Mouse (Mus musculus): ENCODE measurements around the gene Camkk1. TPM values are rescaled to one million over a fixed set of nuclear protein-coding genes. Genes with fewer than 3 reads are reported as not detected.

The Camkk1 gene
- polyA plus RNA-seq, 1 experiment from 2014 or later = 10.2 TPM

GRCm38 (mm10) chr11:72997529-72998326, 21.1 kb upstream of the Camkk1 start:
- Histone ChIP-seq H3K9me3 (no peaks in the 10 kb centered on the region), H3K27ac (replicated peaks) (no peak overlapping the region), H3K27me3 (peaks cover 8% of the 10 kb centered on the region; the same call in 1 of the 2 replicates), H3K4me3 (no peak overlapping the region), H3K9ac (replicated peaks) (no peak overlapping the region), H3K4me2 (replicated peaks) (no peak overlapping the region), H3K36me3 (no peaks in the 10 kb centered on the region), H3K4me1 (no peaks in the 10 kb centered on the region)
- 79% methylated on average over 13 of the region's 13 CpGs for WGBS
- ATAC-seq (ENCODE audit: low FRiP score, low read depth) = no peak

- Histone ChIP-seq H3K4me3 (no peak within 1 kb of the TSS), H3K9ac (replicated peaks) (no peak within 1 kb of the TSS), H3K27me3 (peaks cover 8% of the 10 kb centered on the region; the same call in 1 of the 2 replicates), H3K9me3 (no peaks in the 10 kb centered on the region), H3K4me1 (no peaks in the 10 kb centered on the region), H3K27ac (replicated peaks) (no peak within 1 kb of the TSS), H3K36me3 (no peaks in the 10 kb centered on the region), H3K4me2 (replicated peaks) (no peak within 1 kb of the TSS)
- WGBS = 60% methylated on average over 8 of the region's 8 CpGs
- ATAC-seq (ENCODE audit: low FRiP score, low read depth) = no peak
Measured at GRCm38 (mm10) chr11:72998771-72999170, 20.0 kb upstream of the Camkk1 start, which contains the start of gene P2rx1. Gene P2rx1 (plus strand): TSS chr11:72999103.

- no peak for ATAC-seq (ENCODE audit: low FRiP score, low read depth)
- no peak overlapping the region for H3K9ac ChIP-seq (replicated peaks)
- no peak overlapping the region for H3K4me3 ChIP-seq
- peaks cover 8% of the 10 kb centered on the region; the same call in 1 of the 2 replicates for H3K27me3 ChIP-seq
- H3K36me3 ChIP-seq = no peaks in the 10 kb centered on the region
- no peaks in the 10 kb centered on the region for H3K4me1 ChIP-seq
- no peak overlapping the region for H3K27ac ChIP-seq (replicated peaks)
- H3K4me2 ChIP-seq (replicated peaks) = no peak overlapping the region
- H3K9me3 ChIP-seq = no peaks in the 10 kb centered on the region
- 16% methylated on average over 6 of the region's 6 CpGs for WGBS
Measured at GRCm38 (mm10) chr11:73001029-73001428, 17.8 kb upstream of the Camkk1 start.

- Histone ChIP-seq H3K4me2 (replicated peaks) (no peak overlapping the region), H3K27ac (replicated peaks) (no peak overlapping the region), H3K36me3 (no peaks in the 10 kb centered on the region), H3K9ac (replicated peaks) (no peak overlapping the region), H3K9me3 (no peaks in the 10 kb centered on the region), H3K4me1 (no peaks in the 10 kb centered on the region), H3K4me3 (no peak overlapping the region), H3K27me3 (peaks cover 19% of the 10 kb centered on the region; the same call in 1 of the 2 replicates)
- ATAC-seq (ENCODE audit: low FRiP score, low read depth) = peak; percentile 69; the same call in 1 of the 2 replicates
- WGBS = 0% methylated on average over 2 of the region's 2 CpGs
Measured at GRCm38 (mm10) chr11:73006377-73006776, 12.4 kb upstream of the Camkk1 start.

- peaks cover 16% of the 10 kb centered on the region; the same call in 1 of the 2 replicates for H3K27me3 ChIP-seq
- no peak overlapping the region for H3K9ac ChIP-seq (replicated peaks)
- no peak overlapping the region for H3K4me3 ChIP-seq
- H3K36me3 ChIP-seq = no peaks in the 10 kb centered on the region
- no peak overlapping the region for H3K4me2 ChIP-seq (replicated peaks)
- no peak overlapping the region for H3K27ac ChIP-seq (replicated peaks)
- H3K4me1 ChIP-seq = no peaks in the 10 kb centered on the region
- 92% methylated on average over 3 of the region's 3 CpGs for WGBS
- no peak for ATAC-seq (ENCODE audit: low FRiP score, low read depth)
- no peaks in the 10 kb centered on the region for H3K9me3 ChIP-seq
Measured at GRCm38 (mm10) chr11:73007113-73007512, 11.7 kb upstream of the Camkk1 start.

- no peak for ATAC-seq (ENCODE audit: low FRiP score, low read depth)
- Histone ChIP-seq H3K27me3 (peaks cover 16% of the 10 kb centered on the region; the same call in 1 of the 2 replicates), H3K4me2 (replicated peaks) (no peak overlapping the region), H3K4me1 (no peaks in the 10 kb centered on the region), H3K27ac (replicated peaks) (no peak overlapping the region), H3K4me3 (no peak overlapping the region), H3K9ac (replicated peaks) (no peak overlapping the region), H3K9me3 (no peaks in the 10 kb centered on the region), H3K36me3 (no peaks in the 10 kb centered on the region)
- 61% methylated on average over 11 of the region's 11 CpGs for WGBS
Measured at GRCm38 (mm10) chr11:73007698-73008481, 10.9 kb upstream of the Camkk1 start.

GRCm38 (mm10) chr11:73008826-73009225, 10.0 kb upstream of the Camkk1 start:
- 72% methylated on average over 2 of the region's 2 CpGs for WGBS
- Histone ChIP-seq H3K4me2 (replicated peaks) (no peak overlapping the region), H3K4me1 (no peaks in the 10 kb centered on the region), H3K27ac (replicated peaks) (no peak overlapping the region), H3K9me3 (no peaks in the 10 kb centered on the region), H3K9ac (replicated peaks) (no peak overlapping the region), H3K27me3 (peaks cover 16% of the 10 kb centered on the region; the same call in 1 of the 2 replicates), H3K36me3 (no peaks in the 10 kb centered on the region), H3K4me3 (no peak overlapping the region)
- ATAC-seq (ENCODE audit: low FRiP score, low read depth) = no peak

- H3K4me1 ChIP-seq = no peaks in the 10 kb centered on the region
- H3K36me3 ChIP-seq = no peaks in the 10 kb centered on the region
- peaks cover 16% of the 10 kb centered on the region; the same call in 1 of the 2 replicates for H3K27me3 ChIP-seq
- 52% methylated on average over 13 of the region's 13 CpGs for WGBS
- H3K4me3 ChIP-seq = no peak overlapping the region
- H3K9ac ChIP-seq (replicated peaks) = no peak overlapping the region
- ATAC-seq (ENCODE audit: low FRiP score, low read depth) = no peak
- no peak overlapping the region for H3K4me2 ChIP-seq (replicated peaks)
- H3K9me3 ChIP-seq = no peaks in the 10 kb centered on the region
- no peak overlapping the region for H3K27ac ChIP-seq (replicated peaks)
Measured at GRCm38 (mm10) chr11:73009531-73010274, 9.1 kb upstream of the Camkk1 start.

- 81% methylated on average over 5 of the region's 5 CpGs for WGBS
- ATAC-seq (ENCODE audit: low FRiP score, low read depth) = no peak
Measured at GRCm38 (mm10) chr11:73013981-73014380, 4.8 kb upstream of the Camkk1 start.

GRCm38 (mm10) chr11:73014831-73015344, 3.9 kb upstream of the Camkk1 start:
- Histone ChIP-seq H3K4me3 (no peak overlapping the region), H3K4me1 (0 out of 2 replicates have a peak, but pooled peaks cover 2% of the 10 kb centered on the region), H3K9ac (replicated peaks) (no peak overlapping the region), H3K36me3 (no peaks in the 10 kb centered on the region), H3K27ac (replicated peaks) (no peak overlapping the region), H3K9me3 (no peaks in the 10 kb centered on the region), H3K4me2 (replicated peaks) (no peak overlapping the region), H3K27me3 (peaks cover 27% of the 10 kb centered on the region)
- 82% methylated on average over 4 of the region's 4 CpGs for WGBS
- no peak for ATAC-seq (ENCODE audit: low FRiP score, low read depth)

More at GRCm38 (mm10) chr11:73013981-73014380, 4.8 kb upstream of the Camkk1 start:
- no peaks in the 10 kb centered on the region for H3K9me3 ChIP-seq
- no peaks in the 10 kb centered on the region for H3K36me3 ChIP-seq
- H3K27ac ChIP-seq (replicated peaks) = no peak overlapping the region
- H3K4me1 ChIP-seq = no peaks in the 10 kb centered on the region
- H3K27me3 ChIP-seq = peaks cover 27% of the 10 kb centered on the region
- H3K4me2 ChIP-seq (replicated peaks) = no peak overlapping the region
- H3K4me3 ChIP-seq = no peak overlapping the region
- no peak overlapping the region for H3K9ac ChIP-seq (replicated peaks)

- Histone ChIP-seq H3K9ac (replicated peaks) (no peak overlapping the region), H3K4me1 (0 out of 2 replicates have a peak, but pooled peaks cover 3% of the 10 kb centered on the region), H3K9me3 (no peaks in the 10 kb centered on the region), H3K4me3 (no peak overlapping the region), H3K27me3 (peaks cover 33% of the 10 kb centered on the region), H3K36me3 (no peaks in the 10 kb centered on the region), H3K27ac (replicated peaks) (no peak overlapping the region), H3K4me2 (replicated peaks) (no peak overlapping the region)
- WGBS = 83% methylated on average over 5 of the region's 5 CpGs
- no peak for ATAC-seq (ENCODE audit: low FRiP score, low read depth)
Measured at GRCm38 (mm10) chr11:73015391-73016102, 3.3 kb upstream of the Camkk1 start.

Data from midbrain, embryonic 12.5 days (tissue).